Mouse (Mus musculus): ENCODE measurements at regions not wholly inside any gene's neighbourhood (a gene's known extent, or its start where the extent isn't known, plus 50 kb on each side); places are given as distances from the start of the nearest gene placed in this dataset.

DNA sequence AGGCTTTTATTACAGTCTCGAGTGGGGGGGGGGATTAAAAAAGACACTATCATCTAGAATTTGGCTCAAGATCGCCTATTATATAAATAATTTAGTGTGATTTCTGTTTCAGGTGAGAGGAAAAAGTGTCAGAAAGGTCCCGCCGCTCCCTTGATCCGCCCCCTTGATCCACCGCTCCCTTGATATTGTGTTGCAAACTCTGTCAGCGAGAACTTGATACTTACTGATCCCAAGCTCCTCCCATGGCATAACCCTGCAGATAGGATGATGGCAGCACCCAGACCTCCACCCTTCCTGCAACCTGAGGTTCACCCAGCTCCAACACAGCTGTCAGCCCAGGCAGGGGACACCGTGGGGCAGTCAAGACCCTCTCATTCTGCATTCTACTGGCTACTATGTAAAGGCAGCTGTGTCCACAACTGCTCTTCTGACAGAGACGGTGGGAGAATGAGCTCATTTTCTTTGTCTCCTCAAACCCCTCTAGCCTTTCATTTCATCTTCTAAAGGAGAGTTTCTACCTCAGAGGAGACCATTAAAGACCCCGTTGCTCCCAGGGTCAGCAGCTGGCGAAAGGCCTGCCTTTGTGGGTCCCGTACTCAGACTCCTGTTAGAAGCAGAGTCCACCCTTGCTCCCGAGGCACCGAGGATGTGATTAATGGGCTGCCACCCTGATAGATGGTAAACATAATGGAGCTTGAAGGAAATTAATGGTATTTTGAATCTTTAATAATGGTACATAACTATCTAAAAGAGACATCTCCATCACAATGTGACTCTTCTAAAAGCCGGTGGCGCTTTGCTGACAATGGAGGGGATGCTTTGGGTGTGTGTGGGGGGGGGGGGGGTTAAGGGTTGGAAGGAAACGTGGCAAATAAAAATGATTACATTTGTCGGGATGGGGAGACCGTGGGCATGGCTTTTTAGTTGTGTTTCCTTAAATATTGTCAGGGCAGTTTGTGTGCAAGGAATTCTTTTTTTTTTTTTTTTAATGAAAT is 58.7 kb upstream of the Cops8 start:
- Histone ChIP-seq H3K9ac (no peak overlapping the region), H3K36me3 (no peaks in the 10 kb centered on the region), H3K4me2 (no peak overlapping the region), H3K4me3 (no peak overlapping the region), H3K27me3 (replicated peaks) (no peaks in the 10 kb centered on the region), H3K27ac (replicated peaks) (no peak overlapping the region), H3K9me3 (peaks cover 10% of the 10 kb centered on the region), H3K4me1 (no peaks in the 10 kb centered on the region)
- WGBS: 53% methylated on average over 19 of the region's 19 CpGs
- ATAC-seq (ENCODE audit: extremely low read depth, insufficient number of reproducible peaks, low FRiP score, low TSS enrichment): no peak

DNA sequence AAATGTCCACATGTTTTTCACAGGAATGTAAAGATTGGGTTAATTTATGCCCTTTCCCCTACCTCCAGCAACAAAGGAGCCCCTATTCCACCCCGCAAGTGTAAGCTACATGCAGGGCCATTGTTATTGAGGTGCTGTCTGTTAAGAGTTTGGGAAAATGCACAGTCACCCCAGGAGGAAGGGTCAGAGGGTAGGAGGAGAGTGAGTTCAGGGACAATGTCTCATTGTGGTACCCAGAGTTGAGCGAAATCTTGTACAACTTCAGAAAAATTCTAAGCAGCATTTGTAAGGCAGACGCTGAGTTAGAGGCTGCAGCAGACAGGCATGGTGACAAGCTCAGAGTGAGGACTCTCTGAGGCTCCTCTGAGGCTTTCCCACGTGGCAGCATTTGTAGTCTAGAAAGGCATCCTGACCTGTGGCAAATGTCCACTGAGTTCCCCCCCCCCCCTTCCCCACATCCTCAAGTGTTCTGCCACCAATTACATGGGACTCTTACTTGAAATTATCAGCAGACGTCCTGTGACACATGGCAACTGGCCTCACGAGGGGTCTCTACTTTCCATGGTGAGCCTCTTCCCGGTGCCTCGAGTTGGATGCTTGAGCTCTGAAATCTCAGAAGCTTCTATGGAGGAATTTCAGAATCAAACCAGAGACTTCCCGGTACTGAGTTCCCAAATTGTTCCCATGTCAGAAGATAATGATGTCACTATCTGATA is 57.8 kb upstream of the Cops8 start:
- no peak for ATAC-seq (ENCODE audit: extremely low read depth, insufficient number of reproducible peaks, low FRiP score, low TSS enrichment)
- Histone ChIP-seq H3K4me2 (no peak overlapping the region), H3K36me3 (no peaks in the 10 kb centered on the region), H3K27me3 (replicated peaks) (no peaks in the 10 kb centered on the region), H3K4me1 (no peaks in the 10 kb centered on the region), H3K4me3 (no peak overlapping the region), H3K9me3 (peaks cover 10% of the 10 kb centered on the region), H3K9ac (no peak overlapping the region), H3K27ac (replicated peaks) (no peak overlapping the region)
- 38% methylated on average over 9 of the region's 9 CpGs for WGBS

DNA sequence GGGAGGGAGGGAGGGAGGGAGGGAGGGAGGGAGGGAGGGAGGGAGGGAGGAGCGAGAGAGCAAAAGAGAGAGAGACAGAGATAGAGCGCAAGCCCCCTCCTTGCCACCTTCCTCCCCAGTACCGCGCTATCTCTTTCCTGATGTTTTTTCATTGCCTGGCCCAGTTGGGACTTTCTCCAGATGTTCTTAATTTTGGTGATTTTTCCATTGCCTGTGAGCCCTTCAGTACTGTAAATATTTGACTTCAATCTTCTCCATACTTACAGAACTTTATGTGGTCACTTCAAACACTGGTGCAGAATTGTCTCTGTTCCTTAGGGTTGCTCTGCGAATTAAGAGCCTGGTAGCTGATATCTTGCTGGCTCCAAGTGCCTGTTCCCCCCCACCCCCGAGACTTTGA is 50.1 kb upstream of the Cops8 start:
- H3K9me3 ChIP-seq: no peaks in the 10 kb centered on the region
- no peak overlapping the region for H3K4me2 ChIP-seq
- no peak for ATAC-seq (ENCODE audit: extremely low read depth, insufficient number of reproducible peaks, low FRiP score, low TSS enrichment)
- H3K36me3 ChIP-seq: no peaks in the 10 kb centered on the region
- H3K27ac ChIP-seq (replicated peaks): 0 out of 2 replicates have a peak overlapping the region, but pooled peaks have one; percentile 48
- H3K27me3 ChIP-seq (replicated peaks): no peaks in the 10 kb centered on the region
- no peak overlapping the region for H3K4me3 ChIP-seq
- 0 out of 2 replicates have a peak, but pooled peaks cover 2% of the 10 kb centered on the region for H3K4me1 ChIP-seq
- H3K9ac ChIP-seq: no peak overlapping the region
- 60% methylated on average over 5 of the region's 6 CpGs for WGBS
